Mouse (Mus musculus): ENCODE data around the gene Gm20075.
"Not testable (repeated sequence)": the region's sequence is repeated elsewhere in the genome, so short reads cannot be mapped to it uniquely, and the experiment has no call there.

GRCm38 (mm10) chr13:96081276-96081675 lies at the start of gene Gm20075:
- TF ChIP-seq CTCF (conservative IDR thresholded peaks at IDR 0.05; ENCODE audit: insufficient read depth, insufficient read length, low read depth, low read length); POLR2A (IDR thresholded peaks at IDR 0.05; ENCODE audit: low read depth, low read length): not testable (repeated sequence)
